Mouse (Mus musculus) liver, adult 2 months (tissue): ENCODE measurements around the gene Gm43518.

Experiments used
- CTCF ChIP-seq: fragments of 200-500 bp; IDR thresholded peaks from 2 replicates; pipeline ENCODE4 v1.5.1; 2011; ENCODE audit warnings: low read depth, low read length, control low read depth
- POLR2A ChIP-seq: fragments of 200-500 bp; IDR thresholded peaks from 2 replicates; pipeline ENCODE4 v1.6.1; 2011; ENCODE audit warnings: low read length, control low read depth; ENCODE audit not compliant: insufficient read depth; ENCODE audit errors: extremely low read depth

DNA sequence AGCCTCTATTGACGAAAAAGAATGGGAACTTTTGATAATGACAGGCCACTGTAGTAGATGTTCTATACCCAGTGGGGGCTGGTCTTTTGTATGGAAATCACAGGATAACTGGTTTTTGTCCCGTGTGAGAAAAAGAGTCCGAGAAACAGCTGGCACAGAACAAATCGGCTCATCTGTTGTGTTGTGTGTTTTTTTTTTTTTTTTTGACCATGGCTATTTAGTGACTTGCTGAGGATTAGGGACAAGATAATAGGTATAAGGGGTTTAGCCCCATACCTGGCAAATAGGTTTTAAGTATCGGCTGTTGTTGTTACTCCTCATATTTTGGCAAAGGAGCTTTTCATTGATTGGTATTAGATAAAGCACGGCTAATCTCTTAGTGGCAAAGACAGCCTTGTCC lies 45.2 kb downstream of the Gm43518 start:
- no peak for TF ChIP-seq POLR2A
- no peak for TF ChIP-seq CTCF
